Mouse (Mus musculus) hindbrain, postnatal 0 days (tissue): ENCODE data around the gene Rbm6. TPM values are rescaled to one million over a fixed set of nuclear protein-coding genes. Genes with fewer than 3 reads are reported as not detected.

Experiments used
- ATAC-seq: fragments of 200-750 bp; cut with Nextera tagmentation; 2 replicates; pipeline ENCODE4 v1.8.0; 2017; ENCODE audit warnings: mild to moderate bottlenecking, moderate TSS enrichment, moderate library complexity
- DNase-seq: peaks from one replicate; pipeline ENCODE4 v3.0.0-alpha.2; 2015; ENCODE audit warnings: low spot score
- H3K27ac ChIP-seq: fragments of 300-500 bp; sonication (generic); 2 replicates; pipeline ENCODE4 v1.5.1; 2014; ENCODE audit warnings: mild to moderate bottlenecking
- H3K27me3 ChIP-seq: fragments of 300-500 bp; sonication (generic); 2 replicates; pipeline ENCODE4 v1.6.1; 2014; ENCODE audit warnings: low read length, mixed read lengths; ENCODE audit not compliant: insufficient read depth
- H3K36me3 ChIP-seq: fragments of 300-500 bp; sonication (generic); 2 replicates; pipeline ENCODE4 v1.6.1; 2014; ENCODE audit warnings: low read length, mixed read lengths; ENCODE audit not compliant: insufficient read depth
- H3K4me1 ChIP-seq: fragments of 300-500 bp; sonication (generic); 2 replicates; pipeline ENCODE4 v1.6.1; 2014; ENCODE audit warnings: antibody characterized with exemption, low read length, mixed read lengths; ENCODE audit not compliant: insufficient read depth
- H3K4me2 ChIP-seq: fragments of 300-500 bp; sonication (generic); 2 replicates; pipeline ENCODE4 v1.6.1; 2014; ENCODE audit warnings: low read depth, mild to moderate bottlenecking, low read length, moderate library complexity, mixed read lengths
- H3K4me3 ChIP-seq: fragments of 300-500 bp; sonication (generic); 2 replicates; pipeline ENCODE4 v1.5.1; 2014; ENCODE audit warnings: low read length
- H3K9ac ChIP-seq: fragments of 300-500 bp; sonication (generic); replicated peaks from 2 replicates; pipeline ENCODE4 v1.6.1; 2014; ENCODE audit warnings: mild to moderate bottlenecking, low read length, moderate library complexity, mixed read lengths
- H3K9me3 ChIP-seq: fragments of 300-500 bp; sonication (generic); 2 replicates; pipeline ENCODE4 v1.6.1; 2016; ENCODE audit warnings: low read length, mixed read lengths
- CTCF ChIP-seq: IDR thresholded peaks from 2 replicates; pipeline ENCODE4 v1.5.1; 2016; ENCODE audit warnings: antibody characterized with exemption, control low read depth, low read depth
- WGBS: fragments of 180-500 bp; shearing (Covaris S2); extraction: QIAGEN DNeasy Blood & Tissue Kit; methylation state at CpG from one replicate; pipeline ENCODE4 v1.1.7; 2014; 5-methylcytosine and 5-hydroxymethylcytosine counted together
- polyA plus RNA-seq: library from polyadenylated mRNA; unstranded; fragments of >200 nt; fragmentation: Nextera tagmentation; extraction: Ambion mirVana; gene quantifications from 2 replicates; pipeline ENCODE4 v1.2.1, GENCODE M21; 2015
- total RNA-seq: library from RNA; depleted of rRNA; stranded (reverse); fragments of >200 nt; gene quantifications from 2 replicates; pipeline ENCODE4 v1.2.3, GENCODE M21; 2014; rRNA removed

Gene Rbm6
- total and polyA plus RNA-seq, 2 experiments from 2014 or later: 55.0 to 62.3 TPM

GRCm38 (mm10) chr9:107729709-107730108 is 143.3 kb downstream of the Rbm6 start:
- Histone ChIP-seq H3K9ac (no peak overlapping the region), H3K36me3 (no peaks in the 10 kb centered on the region), H3K4me3 (no peak overlapping the region), H3K27me3 (no peaks in the 10 kb centered on the region), H3K27ac (peak overlapping the region; percentile 17), H3K4me1 (peaks cover 15% of the 10 kb centered on the region), H3K4me2 (no peak overlapping the region), H3K9me3 (no peaks in the 10 kb centered on the region)
- ATAC-seq (peak; percentile 43; the same call in 1 of the 2 replicates), DNase-seq (peak; percentile 86)
- WGBS: 12% methylated on average over 3 of the region's 3 CpGs
- TF ChIP-seq CTCF: no peak

- Histone ChIP-seq H3K9me3 (no peaks in the 10 kb centered on the region), H3K4me1 (peaks cover 13% of the 10 kb centered on the region; the same call in 1 of the 2 replicates), H3K4me3 (no peak overlapping the region), H3K4me2 (no peak overlapping the region), H3K9ac (no peak overlapping the region), H3K27me3 (no peaks in the 10 kb centered on the region), H3K36me3 (no peaks in the 10 kb centered on the region), H3K27ac (peak overlapping the region; percentile 17)
- no peak for DNase-seq
- ATAC-seq: peak; percentile 3; the same call in 1 of the 2 replicates
- 72% methylated on average over 6 of the region's 6 CpGs for WGBS
- TF ChIP-seq CTCF: no peak
Measured at GRCm38 (mm10) chr9:107728919-107729670, 143.9 kb downstream of the Rbm6 start.

GRCm38 (mm10) chr9:107727041-107727440 is 146.0 kb downstream of the Rbm6 start:
- H3K4me1 ChIP-seq: peaks cover 29% of the 10 kb centered on the region; the same call in 1 of the 2 replicates

GRCm38 (mm10) chr9:107724796-107725195 is 148.2 kb downstream of the Rbm6 start:
- H3K36me3 ChIP-seq: no peaks in the 10 kb centered on the region
- 100% methylated on average over 1 of the region's 1 CpGs for WGBS
- no peak for ATAC-seq
- H3K4me1 ChIP-seq: peaks cover 25% of the 10 kb centered on the region; the same call in 1 of the 2 replicates
- no peak overlapping the region for H3K4me2 ChIP-seq
- H3K9me3 ChIP-seq: no peaks in the 10 kb centered on the region
- H3K27ac ChIP-seq: no peak overlapping the region
- no peak overlapping the region for H3K9ac ChIP-seq
- no peak for TF ChIP-seq CTCF
- H3K27me3 ChIP-seq: no peaks in the 10 kb centered on the region
- no peak for DNase-seq
- H3K4me3 ChIP-seq: no peak overlapping the region

More at GRCm38 (mm10) chr9:107727041-107727440, 146.0 kb downstream of the Rbm6 start:
- DNase-seq (peak; percentile 59), ATAC-seq (peak; percentile 36; the same call in 1 of the 2 replicates)
- H3K9me3 ChIP-seq: no peaks in the 10 kb centered on the region
- H3K36me3 ChIP-seq: no peaks in the 10 kb centered on the region
- no peak overlapping the region for H3K4me2 ChIP-seq
- WGBS: 55% methylated on average over 3 of the region's 3 CpGs
- TF ChIP-seq CTCF: no peak
- peak overlapping the region; percentile 56; the same call in 1 of the 2 replicates for H3K27ac ChIP-seq
- H3K9ac ChIP-seq: no peak overlapping the region
- no peaks in the 10 kb centered on the region for H3K27me3 ChIP-seq
- no peak overlapping the region for H3K4me3 ChIP-seq

- Histone ChIP-seq H3K9ac (0 out of 2 replicates have a peak overlapping the region, but pooled peaks have one; percentile 3), H3K4me1 (peaks cover 18% of the 10 kb centered on the region; the same call in 1 of the 2 replicates), H3K27ac (peak overlapping the region; percentile 51; the same call in 1 of the 2 replicates), H3K9me3 (no peaks in the 10 kb centered on the region), H3K27me3 (no peaks in the 10 kb centered on the region), H3K36me3 (no peaks in the 10 kb centered on the region), H3K4me2 (peak overlapping the region; percentile 36), H3K4me3 (no peak overlapping the region)
- 9% methylated on average over 11 of the region's 11 CpGs for WGBS
- TF ChIP-seq CTCF: no peak
- ATAC-seq: peak; percentile 66
- peak; percentile 76 for DNase-seq
Measured at GRCm38 (mm10) chr9:107723794-107724531, 149.1 kb downstream of the Rbm6 start.

Other genes starting within 250 kb of the Rbm6 start
- 334 and 369 TPM in 2 replicates for gene Gnai2, start 237.9 kb downstream of the Rbm6 start, total RNA-seq
- 275 and 287 TPM in 2 replicates for gene Gnai2, start 237.9 kb downstream of the Rbm6 start, polyA plus RNA-seq
- 102 and 134 TPM in 2 replicates for gene Slc38a3, start 203.7 kb downstream of the Rbm6 start, total RNA-seq
- gene Slc38a3, start 203.7 kb downstream of the Rbm6 start, polyA plus RNA-seq: 52.1 and 54.5 TPM in 2 replicates
- 0.52 TPM in 1 of 2 replicates, not detected in the other for gene Gnat1, start 193.5 kb downstream of the Rbm6 start, total RNA-seq
- gene Gnat1, start 193.5 kb downstream of the Rbm6 start, polyA plus RNA-seq: 2.4 and 2.7 TPM in 2 replicates
- 65.4 and 81.3 TPM in 2 replicates for gene Sema3f, start 162.8 kb downstream of the Rbm6 start, total RNA-seq
- 7.5 and 8.7 TPM in 2 replicates for gene Sema3f, start 162.8 kb downstream of the Rbm6 start, polyA plus RNA-seq
- 85.5 and 149 TPM in 2 replicates for gene Rbm5, start 102.2 kb downstream of the Rbm6 start, total RNA-seq
- gene Rbm5, start 102.2 kb downstream of the Rbm6 start, polyA plus RNA-seq: 142 and 148 TPM in 2 replicates
- 21.9 and 28.2 TPM in 2 replicates for gene Mon1a, start 14.9 kb upstream of the Rbm6 start, total RNA-seq
- 13.2 and 13.8 TPM in 2 replicates for gene Mon1a, start 14.9 kb upstream of the Rbm6 start, polyA plus RNA-seq
- 0.61 and 2.7 TPM in 2 replicates for gene Mst1r, start 33.6 kb upstream of the Rbm6 start, total RNA-seq
- 0.68 and 0.69 TPM in 2 replicates for gene Mst1r, start 33.6 kb upstream of the Rbm6 start, polyA plus RNA-seq
- not detected in 2 replicates for gene Actl11, start 55.2 kb upstream of the Rbm6 start, total RNA-seq
- not detected in 2 replicates for gene Actl11, start 55.2 kb upstream of the Rbm6 start, polyA plus RNA-seq
- 80.1 and 87.4 TPM in 2 replicates for gene Camkv, start 62.4 kb upstream of the Rbm6 start, total RNA-seq
- 59.1 and 61.5 TPM in 2 replicates for gene Camkv, start 62.4 kb upstream of the Rbm6 start, polyA plus RNA-seq
- gene Traip, start 76.9 kb upstream of the Rbm6 start, total RNA-seq: 8.4 and 23.3 TPM in 2 replicates
- gene Traip, start 76.9 kb upstream of the Rbm6 start, polyA plus RNA-seq: 9.2 and 10.5 TPM in 2 replicates
- gene Uba7, start 102.3 kb upstream of the Rbm6 start, total RNA-seq: 6.0 and 12.8 TPM in 2 replicates
- gene Uba7, start 102.3 kb upstream of the Rbm6 start, polyA plus RNA-seq: 6.2 and 7.4 TPM in 2 replicates
- 0.18 and 0.78 TPM in 2 replicates for gene Gm20661, start 109.8 kb upstream of the Rbm6 start, total RNA-seq
- gene Gm20661, start 109.8 kb upstream of the Rbm6 start, polyA plus RNA-seq: 0.54 TPM in 1 of 2 replicates, not detected in the other
- gene Inka1, start 112.6 kb upstream of the Rbm6 start, total RNA-seq: 5.5 and 7.3 TPM in 2 replicates
- 16.6 and 18.0 TPM in 2 replicates for gene Inka1, start 112.6 kb upstream of the Rbm6 start, polyA plus RNA-seq
- 1.2 and 1.5 TPM in 2 replicates for gene Cdhr4, start 119.3 kb upstream of the Rbm6 start, total RNA-seq
- gene Cdhr4, start 119.3 kb upstream of the Rbm6 start, polyA plus RNA-seq: 0.45 and 0.91 TPM in 2 replicates
- 3.3 TPM in 1 of 2 replicates, not detected in the other for gene Gm20662, start 123.1 kb upstream of the Rbm6 start, total RNA-seq
- 0.81 TPM in 1 of 2 replicates, not detected in the other for gene Gm20662, start 123.1 kb upstream of the Rbm6 start, polyA plus RNA-seq
- gene Ip6k1, start 129.3 kb upstream of the Rbm6 start, total RNA-seq: 257 and 258 TPM in 2 replicates
- 79.6 and 83.6 TPM in 2 replicates for gene Ip6k1, start 129.3 kb upstream of the Rbm6 start, polyA plus RNA-seq
- gene Gmppb, start 176.0 kb upstream of the Rbm6 start, total RNA-seq: 13.0 and 13.3 TPM in 2 replicates
- gene Gmppb, start 176.0 kb upstream of the Rbm6 start, polyA plus RNA-seq: 17.1 and 18.1 TPM in 2 replicates
- gene Amigo3, start 179.9 kb upstream of the Rbm6 start, total RNA-seq: 4.8 and 6.1 TPM in 2 replicates
- gene Amigo3, start 179.9 kb upstream of the Rbm6 start, polyA plus RNA-seq: 1.8 and 2.1 TPM in 2 replicates
- 0.29 TPM in 1 of 2 replicates, not detected in the other for gene Mst1, start 207.2 kb upstream of the Rbm6 start, total RNA-seq
- gene Mst1, start 207.2 kb upstream of the Rbm6 start, polyA plus RNA-seq: not detected in 2 replicates
- gene Rnf123, start 210.1 kb upstream of the Rbm6 start, total RNA-seq: 59.0 and 60.4 TPM in 2 replicates
- gene Rnf123, start 210.1 kb upstream of the Rbm6 start, polyA plus RNA-seq: 41.8 and 43.8 TPM in 2 replicates
- 47.8 and 53.3 TPM in 2 replicates for gene Apeh, start 221.4 kb upstream of the Rbm6 start, total RNA-seq
- gene Apeh, start 221.4 kb upstream of the Rbm6 start, polyA plus RNA-seq: 39.6 and 40.4 TPM in 2 replicates